In genomic region chr14:62454136-62454535, GRCm38 (mm10) we compare ENCODE assay signal across 19 mouse cellular contexts. TPM values are rescaled to one million over a fixed set of nuclear protein-coding genes. Genes with fewer than 3 reads are reported as not detected.
A peak's percentile ranks its signal among the peaks of the same experiment; 100 is the strongest.
DNase-seq lines count a peak whose midpoint lies in the region; ATAC-seq and TF ChIP-seq lines count a peak whose summit lies in the region.
"Had no signal": no experiment of that assay in that cellular context is flagged by ENCODE, and none has a peak within 500 bp of the region (broad histone marks: within the 10 kb centered on the region; RNA-seq: fewer than 3 reads in every experiment).

No protein-coding gene starts in this region.

- H3K4me2 ChIP-seq in heart, embryonic 12.5 days: no peak overlapping the region
- no peak overlapping the region for H3K4me2 ChIP-seq in kidney, embryonic 16.5 days (replicated peaks; ENCODE audit: low read depth, low read length)

- intact Hi-C loops in left cerebral cortex, postnatal 36 days (cut with DNase I): loop anchor here (10.0 kb wide), 2 partner anchors 419 to 1119 kb away; no protein-coding TSS in a partner anchor

- no peak for TF ChIP-seq CTCF in Patski (IDR thresholded peaks at IDR 0.05)

- no peak overlapping the region for H3K4me3 ChIP-seq in heart, embryonic 12.5 days
- no peak overlapping the region for H3K4me3 ChIP-seq in kidney, embryonic 16.5 days (ENCODE audit: low read length)
- H3K4me3 ChIP-seq: erythroblast, embryonic 14.5 days; layer of hippocampus, adult 2 months; midbrain, embryonic 10.5 days; myocyte had no signal

- H3K27me3 ChIP-seq in heart, embryonic 12.5 days (replicated peaks): 0 out of 2 replicates have a peak, but pooled peaks cover 4% of the 10 kb centered on the region
- no peaks in the 10 kb centered on the region for H3K27me3 ChIP-seq in kidney, embryonic 16.5 days (ENCODE audit: insufficient read depth, low read length)
- no peaks in the 10 kb centered on the region for H3K27me3 ChIP-seq in Patski

- peaks cover 22% of the 10 kb centered on the region for H3K4me1 ChIP-seq in heart, embryonic 12.5 days (replicated peaks)
- no peaks in the 10 kb centered on the region for H3K4me1 ChIP-seq in kidney, embryonic 16.5 days (ENCODE audit: insufficient read depth, low read length)

- POLR2A ChIA-PET in Patski (lab: Charles Lee): no interaction called here

- H3K36me3 ChIP-seq in heart, embryonic 12.5 days: no peaks in the 10 kb centered on the region
- no peaks in the 10 kb centered on the region for H3K36me3 ChIP-seq in kidney, embryonic 16.5 days (ENCODE audit: insufficient read depth, low read length)
- H3K36me3 ChIP-seq: midbrain, embryonic 10.5 days had no signal

- no peaks in the 10 kb centered on the region for H3K9me3 ChIP-seq in heart, embryonic 12.5 days (replicated peaks)
- H3K9me3 ChIP-seq in kidney, embryonic 16.5 days (ENCODE audit: low read length): no peaks in the 10 kb centered on the region
- H3K9me3 ChIP-seq: midbrain, embryonic 10.5 days had no signal

- peak; percentile 13 to 17 for DNase-seq in heart, adult 18-20 months
- DNase-seq in kidney, adult 8-10 months: peak; percentile 56 to 80
- peak; percentile 92 for DNase-seq in Patski (ENCODE audit: low read depth, low spot score)
- DNase-seq in kidney, postnatal 25 days: peak; percentile 47 to 69
- DNase-seq in left cerebral cortex, postnatal 36 days (ENCODE audit: low spot score in 2 of 2): no peak
- no peak for DNase-seq in thymus, postnatal 36 days
- DNase-seq: B cell, adult 2 months; cerebellum, adult 9-10 months; embryo, embryonic 11 days; gastrocnemius, postnatal 10 days; liver; lung, postnatal 10 days; thymus, postnatal 14 days had no signal

- ATAC-seq in heart, embryonic 12.5 days (ENCODE audit: insufficient number of reproducible peaks, low FRiP score): no peak
- ATAC-seq in kidney, embryonic 16.5 days (ENCODE audit: low FRiP score, low TSS enrichment): no peak
- ATAC-seq in Patski: peak; percentile 61

- in situ Hi-C loops in Patski (cut with MboI; ENCODE audit: low pct_unique_long_range_greater_than_20kb): loop anchor here (25.0 kb wide), 1 partner anchor 417 kb away; no protein-coding TSS in a partner anchor

- no peak overlapping the region for H3K9ac ChIP-seq in heart, embryonic 12.5 days
- H3K9ac ChIP-seq in kidney, embryonic 16.5 days (replicated peaks; ENCODE audit: low read length): no peak overlapping the region

- CTCF ChIA-PET in Patski (lab: Charles Lee): no interaction called here

- no peak overlapping the region; the same call in 1 of the 2 replicates for H3K27ac ChIP-seq in heart, embryonic 12.5 days (ENCODE audit: poor library complexity, severe bottlenecking)
- no peak overlapping the region for H3K27ac ChIP-seq in kidney, embryonic 16.5 days (ENCODE audit: low read length)
- H3K27ac ChIP-seq: layer of hippocampus, adult 2 months; midbrain, embryonic 10.5 days had no signal

- 55% methylated on average over 3 of the region's 3 CpGs for WGBS in heart, embryonic 12.5 days
- 70% methylated on average over 3 of the region's 3 CpGs for WGBS in kidney, embryonic 16.5 days

RNA-seq across cellular contexts. Expression of gene Gucy1b2, which starts 2.0 kb away (rescaled TPM):
- total RNA-seq in heart, adult 18-20 months (2021): under 1 TPM in 1 of 2 experiments, not detected in 1; 0.15 TPM
- 0.06 TPM in 1 of 2 replicates, not detected in the other for polyA plus RNA-seq in heart, embryonic 12.5 days (2016; fragmentation: Nextera tagmentation; extraction: Ambion mirVana)
- polyA plus RNA-seq in kidney, embryonic 16.5 days (2015; fragmentation: Nextera tagmentation; extraction: Ambion mirVana): not detected in 2 replicates
- 0.30 TPM for polyA plus RNA-seq in Patski (2021)
- under 1 TPM; 0.32 to 0.41 TPM for total RNA-seq in left cerebral cortex, postnatal 36 days (2021)
- total RNA-seq: gastrocnemius, postnatal 10 days had no signal
- polyA plus RNA-seq: erythroblast, embryonic 14.5 days; myocyte had no signal

Comparison
In these comparisons a context has a peak if more than half of its experiments do, and no peak if none do; other contexts are left out.
1. DNase-seq: peak in heart, adult 18-20 months (2 of 2), kidney, adult 8-10 months (2 of 2), Patski (single experiment) and kidney, postnatal 25 days (2 of 2); none in left cerebral cortex, postnatal 36 days (0 of 2) and thymus, postnatal 36 days (0 of 2).